Mouse (Mus musculus) ES-Bruce4 (cell line): ENCODE results near the gene Cggbp1.

Experiments used
- EP300 ChIP-seq: IDR thresholded peaks from 2 replicates; pipeline ENCODE4 v1.6.1; 2011; ENCODE audit warnings: low read depth, low read length; ENCODE audit not compliant: insufficient read depth
- POLR2A ChIP-seq: IDR thresholded peaks from one replicate; pipeline ENCODE4 v1.8.1; 2011; ENCODE audit warnings: low read length; ENCODE audit not compliant: insufficient read depth

DNA sequence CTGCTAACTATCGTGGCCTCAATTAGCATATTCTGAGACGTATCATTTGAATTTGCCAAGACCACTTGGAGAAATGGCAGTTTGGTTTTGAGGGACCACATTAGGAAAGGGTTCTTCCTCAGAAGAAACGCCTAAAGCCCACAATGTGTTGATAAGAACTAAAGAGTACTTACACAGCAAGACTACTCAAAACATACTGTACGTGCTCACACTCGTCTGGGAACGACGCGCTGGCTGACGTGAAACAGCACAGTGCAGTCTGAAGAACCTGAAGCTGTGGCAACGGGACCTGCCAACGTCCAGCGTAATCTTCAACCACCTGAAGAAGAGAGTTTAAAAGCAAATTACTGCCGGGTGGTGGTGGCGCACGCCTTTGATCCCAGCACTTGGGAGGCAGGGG lies 21.5 kb upstream of the Cggbp1 start:
- TF ChIP-seq POLR2A (no peak), EP300 (no peak)
